Mouse (Mus musculus) MEL (cell line): ENCODE measurements around the gene Runx1. TPM values are rescaled to one million over a fixed set of nuclear protein-coding genes. Genes with fewer than 3 reads are reported as not detected.
A peak's percentile ranks its signal among the peaks of the same experiment; 100 is the strongest.

ENCODE experiments used
- DNase-seq: peaks from one replicate; pipeline ENCODE4 v3.0.0; 2011; ENCODE audit warnings: low read depth, low spot score
- H3K27ac ChIP-seq: 2 replicates; pipeline ENCODE4 v1.5.1; 2012; ENCODE audit warnings: low read depth, mild to moderate bottlenecking, control low read depth, low read length, moderate library complexity; ENCODE audit not compliant: control insufficient read depth
- H3K27me3 ChIP-seq, 2 experiments: fragments of 150-350 bp in 1 of 2; sonication (generic) in 1 of 2; 2 replicates each; pipeline ENCODE4 v1.6.1; 2012; ENCODE audit warnings: low read length in 2 of 2, mild to moderate bottlenecking in 2 of 2, improper control_type of control experiment in 1 of 2, moderate library complexity in 1 of 2; ENCODE audit not compliant: insufficient read depth in 2 of 2, control insufficient read depth in 1 of 2
- H3K36me3 ChIP-seq, 2 experiments: 2 replicates each; pipeline ENCODE4 v1.6.1; 2012 to 2014; ENCODE audit warnings: low read length in 2 of 2, improper control_type of control experiment in 1 of 2, inconsistent platforms in 1 of 2, mild to moderate bottlenecking in 1 of 2; ENCODE audit not compliant: insufficient read depth in 2 of 2, control insufficient read depth in 1 of 2
- H3K4me1 ChIP-seq, 2 experiments: fragments of 150-350 bp in 1 of 2; sonication (generic) in 1 of 2; 2 replicates each; pipeline ENCODE4 v1.6.1; 2012; ENCODE audit warnings: low read length in 2 of 2, improper control_type of control experiment in 1 of 2, mild to moderate bottlenecking in 1 of 2; ENCODE audit not compliant: insufficient read depth in 2 of 2, control insufficient read depth in 1 of 2
- H3K4me3 ChIP-seq, 2 experiments: fragments of 150-350 bp in 1 of 2; sonication (generic) in 1 of 2; 2 replicates each; pipeline ENCODE4 v1.5.1; 2012; ENCODE audit warnings: low read depth in 2 of 2, low read length in 2 of 2, mild to moderate bottlenecking in 2 of 2, moderate library complexity in 2 of 2, control low read depth in 1 of 2, improper control_type of control experiment in 1 of 2; ENCODE audit not compliant: control insufficient read depth in 1 of 2, insufficient read depth in 1 of 2
- H3K79me2 ChIP-seq: 2 replicates; pipeline ENCODE4 v1.6.1; 2012; ENCODE audit warnings: mild to moderate bottlenecking, low read length, moderate library complexity; ENCODE audit not compliant: control insufficient read depth, poor library complexity, insufficient read depth
- H3K9ac ChIP-seq: 2 replicates; pipeline ENCODE4 v1.6.1; 2012; ENCODE audit warnings: low read depth, mild to moderate bottlenecking, control low read depth, low read length, moderate library complexity; ENCODE audit not compliant: control insufficient read depth, poor library complexity, severe bottlenecking
- H3K9me3 ChIP-seq: fragments of 150-350 bp; sonication (generic); replicated peaks from 2 replicates; pipeline ENCODE4 v1.6.1; 2012; ENCODE audit warnings: mild to moderate bottlenecking, low read length, improper control_type of control experiment, moderate library complexity; ENCODE audit not compliant: insufficient read depth
- CTCF ChIP-seq, 3 experiments: IDR thresholded peaks in 2 of 3; conservative IDR thresholded peaks in 1 of 3; 2 replicates each; pipeline ENCODE4 v1.5.1; 2011 to 2012; ENCODE audit warnings: low read length in 3 of 3, low read depth in 2 of 3, mild to moderate bottlenecking in 2 of 3, improper control_type of control experiment in 1 of 3, inconsistent platforms in 1 of 3, mixed read lengths in 1 of 3, moderate library complexity in 1 of 3; ENCODE audit not compliant: control insufficient read depth in 1 of 3, insufficient read depth in 1 of 3, poor library complexity in 1 of 3, severe bottlenecking in 1 of 3
- E2F4 ChIP-seq: IDR thresholded peaks from 2 replicates; pipeline ENCODE4 v1.6.1; 2011; ENCODE audit warnings: low read depth, low read length, improper control_type of control experiment, borderline replicate concordance
- ELF1 ChIP-seq: IDR thresholded peaks from 2 replicates; pipeline ENCODE4 v1.6.1; 2014; ENCODE audit warnings: low read depth, mild to moderate bottlenecking, inconsistent platforms, low read length, improper control_type of control experiment, moderate library complexity
- ETS1 ChIP-seq: IDR thresholded peaks from 2 replicates; pipeline ENCODE4 v1.6.1; 2012; ENCODE audit warnings: low read depth, mild to moderate bottlenecking, inconsistent platforms, low read length, improper control_type of control experiment, moderate library complexity
- GABPA ChIP-seq: IDR thresholded peaks from 2 replicates; pipeline ENCODE4 v1.6.1; 2012; ENCODE audit warnings: low read depth, mild to moderate bottlenecking, inconsistent platforms, low read length, improper control_type of control experiment, moderate library complexity
- MEF2A ChIP-seq: IDR thresholded peaks from 2 replicates; pipeline ENCODE4 v1.6.1; 2014; ENCODE audit warnings: low read depth, mild to moderate bottlenecking, inconsistent platforms, low read length, improper control_type of control experiment; ENCODE audit not compliant: poor library complexity, insufficient replicate concordance, severe bottlenecking; ENCODE audit errors: extremely low read depth
- MXI1 ChIP-seq: IDR thresholded peaks from 2 replicates; pipeline ENCODE4 v1.6.1; 2011; ENCODE audit warnings: mild to moderate bottlenecking, low read depth, low read length, improper control_type of control experiment
- MYB ChIP-seq: IDR thresholded peaks from 2 replicates; pipeline ENCODE4 v1.6.1; 2011; ENCODE audit warnings: mild to moderate bottlenecking, low read depth, low read length, improper control_type of control experiment
- MYC ChIP-seq: IDR thresholded peaks from 2 replicates; pipeline ENCODE4 v1.6.1; 2011; ENCODE audit warnings: low read depth, mild to moderate bottlenecking, low read length, improper control_type of control experiment, moderate library complexity
- POLR2A ChIP-seq, 2 experiments: IDR thresholded peaks; 2 replicates each; pipeline ENCODE4 v1.6.1; 2011 to 2012; ENCODE audit warnings: low read length in 2 of 2, mild to moderate bottlenecking in 2 of 2, control low read depth in 1 of 2, improper control_type of control experiment in 1 of 2, low read depth in 1 of 2, moderate library complexity in 1 of 2; ENCODE audit not compliant: control insufficient read depth in 1 of 2, insufficient read depth in 1 of 2, poor library complexity in 1 of 2
- RAD21 ChIP-seq: IDR thresholded peaks from 2 replicates; pipeline ENCODE4 v1.6.1; 2011; ENCODE audit warnings: mild to moderate bottlenecking, low read depth, low read length, improper control_type of control experiment
- RCOR1 ChIP-seq: IDR thresholded peaks from 2 replicates; pipeline ENCODE4 v1.6.1; 2012; ENCODE audit warnings: low read depth, mild to moderate bottlenecking, inconsistent platforms, low read length, improper control_type of control experiment
- SMC3 ChIP-seq: IDR thresholded peaks from 2 replicates; pipeline ENCODE4 v1.6.1; 2011; ENCODE audit warnings: low read depth, low read length, improper control_type of control experiment
- TCF12 ChIP-seq: IDR thresholded peaks from 2 replicates; pipeline ENCODE4 v1.6.1; 2014; ENCODE audit warnings: low read depth, mild to moderate bottlenecking, inconsistent platforms, low read length, improper control_type of control experiment, moderate library complexity
- USF2 ChIP-seq, 2 experiments: IDR thresholded peaks; 2 replicates each; pipeline ENCODE4 v1.6.1; 2011 to 2012; ENCODE audit warnings: improper control_type of control experiment in 2 of 2, low read length in 2 of 2, borderline replicate concordance in 1 of 2, inconsistent platforms in 1 of 2, low read depth in 1 of 2, mild to moderate bottlenecking in 1 of 2; ENCODE audit not compliant: insufficient read depth in 1 of 2
- ZC3H11A ChIP-seq: IDR thresholded peaks from 2 replicates; pipeline ENCODE4 v1.6.1; 2012; ENCODE audit warnings: low read depth, mild to moderate bottlenecking, inconsistent platforms, low read length, improper control_type of control experiment
- ZKSCAN1 ChIP-seq: IDR thresholded peaks from 2 replicates; pipeline ENCODE4 v1.6.1; 2012; ENCODE audit warnings: low read depth, mild to moderate bottlenecking, inconsistent platforms, low read length, improper control_type of control experiment, moderate library complexity
- ZNF384 ChIP-seq: IDR thresholded peaks from 2 replicates; pipeline ENCODE4 v1.6.1; 2012; ENCODE audit warnings: low read depth, mild to moderate bottlenecking, inconsistent platforms, low read length, improper control_type of control experiment
- polyA plus RNA-seq, 2 experiments: library from polyadenylated mRNA; stranded (reverse) in 1 of 2; unstranded in 1 of 2; fragments of >175 nt in 1 of 2; fragments of >200 nt in 1 of 2; gene quantifications; 2 replicates each; pipeline versions ENCODE4 v1.2.1 to v1.2.4; 2012; ENCODE audit warnings: low replicate concordance in 2 of 2, low read depth in 1 of 2; ENCODE audit not compliant: insufficient read length in 2 of 2, insufficient read depth in 1 of 2, missing spikeins in 1 of 2
- total RNA-seq: library from RNA; depleted of rRNA; stranded (reverse); fragments of 300-350 nt; gene quantifications from 2 replicates; pipeline ENCODE4 v1.2.3, GENCODE M21; 2012

The Runx1 gene
- total and polyA plus RNA-seq, 3 experiments = 14.3 to 23.5 TPM; not detected in 1

GRCm38 (mm10) chr16:92565708-92566107 lies 260.2 kb downstream of the Runx1 start:
- Histone ChIP-seq H3K9me3 (no peaks in the 10 kb centered on the region), H3K4me3 (no peak overlapping the region), H3K9ac (no peak overlapping the region), H3K27me3 (no peaks in the 10 kb centered on the region; a peak in 1 of 4 replicates), H3K36me3 (peaks cover 0 to 3% of the 10 kb centered on the region in 2 experiments; a peak in 1 of 4 replicates), H3K79me2 (no peaks in the 10 kb centered on the region), H3K4me1 (peaks cover 0 to 5% of the 10 kb centered on the region in 2 experiments; a peak in 1 of 4 replicates), H3K27ac (no peak overlapping the region)
- peak; percentile 79 for DNase-seq
- TF ChIP-seq MXI1 = no peak
- TF ChIP-seq TCF12 = no peak
- TF ChIP-seq GABPA = no peak
- TF ChIP-seq USF2 (IDR thresholded peaks at IDR 0.05; ENCODE audit: borderline replicate concordance in 1 of 2, insufficient read depth in 1 of 2, low read depth in 1 of 2, low read length in 2 of 2) = no peak
- TF ChIP-seq ZKSCAN1 = no peak
- TF ChIP-seq ZC3H11A = peak; percentile 94
- no peak for TF ChIP-seq E2F4
- peak; percentile 96 for TF ChIP-seq SMC3
- TF ChIP-seq RAD21 = peak; percentile 92
- TF ChIP-seq CTCF (IDR thresholded peaks at IDR 0.05 in 2 of 3, conservative IDR thresholded peaks at IDR 0.05 in 1 of 3; ENCODE audit: control insufficient read depth in 1 of 3, insufficient read depth in 1 of 3, low read depth in 2 of 3, low read length in 3 of 3, poor library complexity in 1 of 3, severe bottlenecking in 1 of 3) = peak; percentile 85 to 87 (median 86)

DNA sequence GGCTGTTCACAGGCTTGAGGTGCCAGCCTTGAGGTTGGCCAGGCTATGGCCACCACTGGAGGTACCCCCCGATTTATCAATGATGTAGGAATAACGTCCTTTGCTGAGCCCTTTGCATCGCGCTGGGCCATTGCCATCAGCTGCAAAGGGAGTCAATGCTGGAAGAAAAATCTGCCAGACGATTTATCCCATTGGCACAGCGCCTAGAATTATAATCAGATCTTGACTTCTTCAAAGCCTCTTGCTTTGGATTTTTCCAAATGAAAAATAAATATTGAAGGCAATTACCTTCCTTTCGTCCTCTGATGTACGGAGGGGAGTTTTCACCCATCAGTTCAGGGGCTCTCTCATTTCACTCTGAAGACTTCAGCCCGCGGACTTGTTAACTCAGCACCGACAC lies 260.7 kb downstream of the Runx1 start:
- H3K36me3 ChIP-seq = peaks cover 0 to 3% of the 10 kb centered on the region in 2 experiments; a peak in 1 of 4 replicates
- TF ChIP-seq ZNF384 = no peak
- no peak for TF ChIP-seq E2F4
- TF ChIP-seq, all 39 proteins: peak for 0
- H3K4me1 ChIP-seq = peaks cover 0 to 5% of the 10 kb centered on the region in 2 experiments; a peak in 1 of 4 replicates
- H3K27ac ChIP-seq = no peak overlapping the region
- H3K4me3 ChIP-seq = no peak overlapping the region
- H3K79me2 ChIP-seq = no peaks in the 10 kb centered on the region
- no peak overlapping the region for H3K9ac ChIP-seq
- no peak for DNase-seq
- no peaks in the 10 kb centered on the region for H3K9me3 ChIP-seq
- H3K27me3 ChIP-seq = no peaks in the 10 kb centered on the region; a peak in 1 of 4 replicates

DNA sequence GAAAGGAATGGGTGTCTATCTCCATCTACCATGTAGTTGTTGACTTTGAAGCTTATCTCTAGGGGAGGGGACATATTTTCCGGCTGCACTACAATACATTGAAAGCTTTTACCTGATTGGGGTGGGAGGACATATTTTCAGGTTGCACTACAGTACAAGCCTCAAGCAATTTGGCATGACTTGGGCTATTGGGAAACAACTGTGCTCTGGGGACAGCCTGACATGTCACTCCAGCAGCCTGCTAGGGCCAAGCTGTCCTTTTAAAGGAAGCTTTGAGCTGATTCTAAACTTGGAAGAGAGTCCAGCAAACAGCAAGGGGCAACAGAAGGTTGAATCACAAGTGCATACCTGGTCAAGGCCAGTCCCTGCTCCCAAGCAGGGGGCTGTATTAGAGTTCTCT lies 270.9 kb downstream of the Runx1 start:
- Histone ChIP-seq H3K9me3 (no peaks in the 10 kb centered on the region), H3K27me3 (peaks cover 0 to 2% of the 10 kb centered on the region in 2 experiments), H3K36me3 (peaks cover 0 to 18% of the 10 kb centered on the region in 2 experiments; a peak in 2 of 4 replicates), H3K9ac (no peak overlapping the region), H3K4me3 (no peak overlapping the region), H3K27ac (no peak overlapping the region), H3K4me1 (peaks cover 0 to 31% of the 10 kb centered on the region in 2 experiments; a peak in 2 of 4 replicates), H3K79me2 (no peaks in the 10 kb centered on the region)
- peak; percentile 17 for DNase-seq
- TF ChIP-seq RAD21 = no peak
- TF ChIP-seq MXI1 = no peak
- no peak for TF ChIP-seq MYC
- no peak for TF ChIP-seq POLR2A (IDR thresholded peaks at IDR 0.05; ENCODE audit: control insufficient read depth in 1 of 2, insufficient read depth in 1 of 2, low read depth in 1 of 2, low read length in 2 of 2, poor library complexity in 1 of 2)
- no peak for TF ChIP-seq ZC3H11A
- no peak for TF ChIP-seq MYB
- no peak for TF ChIP-seq ETS1
- no peak for TF ChIP-seq RCOR1
- TF ChIP-seq ELF1 = no peak
- TF ChIP-seq MEF2A = no peak
